Mouse (Mus musculus) adrenal gland, adult 18-20 months (tissue): ENCODE data around the gene March6. TPM values are rescaled to one million over a fixed set of nuclear protein-coding genes. Genes with fewer than 3 reads are reported as not detected.

Experiments
- DNase-seq, 2 experiments: peaks; one replicate each; pipeline ENCODE4 v3.0.0; 2021 to 2022; ENCODE audit warnings: low spot score in 2 of 2
- total RNA-seq, 2 experiments: library from RNA; stranded (reverse); gene quantifications; 1 replicate in 1 of 2; 2 replicates in 1 of 2; pipeline ENCODE4 v1.2.3; 2021

March6 gene
- total RNA-seq, 2 experiments from 2014 or later: 84.7 to 161 TPM

DNA sequence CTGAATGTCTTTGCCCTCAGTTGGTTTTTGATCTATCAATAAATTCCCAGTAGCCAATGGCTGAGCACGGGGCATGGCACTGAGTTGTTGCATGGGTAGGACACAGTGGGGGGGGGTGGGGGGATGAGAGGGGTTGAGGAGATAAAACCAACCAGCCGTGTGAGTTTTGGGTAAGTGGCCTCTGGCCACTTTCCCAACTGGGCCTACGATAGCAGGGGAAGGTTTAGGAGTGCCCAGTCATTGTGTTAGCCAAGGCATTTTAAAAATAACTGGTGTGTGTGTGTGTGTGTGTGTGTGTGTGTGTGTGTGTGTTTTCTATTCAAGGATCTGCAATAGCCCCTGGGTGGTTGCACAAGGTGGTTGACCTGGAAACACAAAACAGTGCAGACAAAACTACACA is 12.4 kb upstream of the March6 start:
- no peak for DNase-seq

DNA sequence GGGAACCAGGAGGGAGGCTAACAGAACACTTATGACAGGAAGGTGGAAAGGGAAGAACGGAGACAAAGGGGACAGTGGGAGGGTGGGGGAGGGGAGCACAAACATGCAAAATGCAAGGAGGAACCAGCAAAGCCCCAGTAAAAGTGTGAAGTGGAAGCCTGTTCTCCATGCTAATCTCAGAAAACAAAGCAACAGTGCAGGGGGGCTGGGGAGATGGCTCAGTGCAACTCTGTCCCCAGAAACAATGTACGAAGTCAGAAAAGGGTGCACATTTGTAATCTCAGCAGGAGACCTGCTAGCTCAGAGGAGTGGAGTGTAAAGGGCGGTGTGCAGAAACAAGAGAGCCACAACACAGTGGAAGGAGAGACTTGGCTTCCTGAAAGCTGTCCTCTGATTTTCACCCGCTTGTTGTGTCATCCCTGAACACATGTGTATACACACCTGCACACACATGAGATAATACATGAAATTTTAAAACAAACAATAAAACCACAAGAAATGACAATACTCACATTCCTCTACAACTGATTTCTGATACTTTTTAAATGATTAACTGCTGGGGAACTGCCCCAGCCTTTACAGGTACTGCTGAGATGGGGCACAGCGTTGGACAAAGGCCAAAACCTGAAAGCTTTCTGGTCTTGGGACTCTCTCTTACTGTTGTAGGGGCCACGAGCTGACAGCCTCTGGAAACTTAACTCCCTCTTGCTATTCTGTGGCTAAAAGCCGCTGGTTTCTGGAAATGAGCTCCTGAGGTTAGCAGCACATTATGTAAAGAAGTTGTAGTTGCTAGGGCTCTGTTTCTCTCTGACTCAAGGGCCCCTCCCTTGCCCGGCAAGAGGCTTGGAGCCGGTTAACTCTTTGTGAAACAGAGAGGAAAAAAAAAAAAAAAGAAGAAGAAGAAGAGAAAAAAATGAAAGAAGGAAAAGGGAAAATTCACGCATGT is 11.4 kb upstream of the March6 start:
- no peak for DNase-seq

DNA sequence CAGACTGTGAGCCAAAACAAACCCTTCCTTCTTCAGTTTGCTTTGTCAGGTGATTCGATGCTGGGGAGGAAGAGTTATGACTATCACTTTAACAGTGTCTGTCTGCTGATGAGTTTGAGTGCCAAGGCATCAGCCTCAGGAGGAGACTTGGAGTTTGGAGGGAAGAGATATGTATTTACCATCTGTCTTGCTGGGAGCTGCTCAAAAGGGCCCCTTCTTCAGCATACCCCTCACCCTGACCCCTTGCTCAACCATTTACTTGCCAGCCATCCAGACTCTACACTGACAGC is 9.6 kb upstream of the March6 start:
- DNase-seq: no peak

DNA sequence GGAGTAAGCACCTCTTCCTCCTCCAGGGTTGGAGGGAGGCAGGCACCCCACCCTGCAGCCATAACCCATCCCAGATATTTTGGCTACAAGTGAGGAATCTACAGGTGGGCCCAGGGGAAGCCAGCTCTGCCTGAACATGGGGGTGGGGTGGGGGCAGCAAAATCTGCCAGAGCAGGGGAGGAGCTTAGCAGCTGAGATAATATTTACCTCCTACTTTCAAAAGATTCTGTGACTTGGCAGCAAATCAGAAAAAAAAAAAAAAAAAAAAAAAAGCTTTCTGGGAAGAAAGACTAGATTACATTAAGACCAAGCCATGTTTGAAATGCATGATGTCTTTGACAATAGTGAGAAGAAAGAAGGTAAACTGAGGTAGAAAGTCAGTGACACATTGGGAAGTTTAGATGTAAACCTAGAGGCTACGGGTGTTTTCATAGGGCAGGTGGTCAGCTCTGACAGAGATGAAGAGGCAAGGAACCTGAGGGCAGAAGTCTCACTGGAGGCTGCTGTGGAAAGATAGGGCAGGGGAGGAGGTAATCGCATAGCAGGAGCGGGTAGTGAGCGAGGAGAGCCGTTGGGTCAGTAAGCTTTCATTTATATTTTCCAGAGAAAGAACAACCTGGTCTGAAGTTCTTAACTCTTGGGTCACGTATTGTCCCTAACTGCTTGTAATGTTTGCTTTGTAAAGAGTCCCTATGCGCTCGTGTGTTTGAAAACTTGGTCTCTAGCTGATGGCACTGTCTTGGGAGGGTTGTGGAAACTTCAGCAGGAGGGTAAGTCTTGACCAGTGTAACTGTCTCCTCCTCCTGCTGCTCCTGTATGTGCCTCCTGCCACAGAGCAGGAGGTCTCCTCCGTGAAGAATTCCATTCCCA is 9.0 kb upstream of the March6 start:
- no peak for DNase-seq

DNA sequence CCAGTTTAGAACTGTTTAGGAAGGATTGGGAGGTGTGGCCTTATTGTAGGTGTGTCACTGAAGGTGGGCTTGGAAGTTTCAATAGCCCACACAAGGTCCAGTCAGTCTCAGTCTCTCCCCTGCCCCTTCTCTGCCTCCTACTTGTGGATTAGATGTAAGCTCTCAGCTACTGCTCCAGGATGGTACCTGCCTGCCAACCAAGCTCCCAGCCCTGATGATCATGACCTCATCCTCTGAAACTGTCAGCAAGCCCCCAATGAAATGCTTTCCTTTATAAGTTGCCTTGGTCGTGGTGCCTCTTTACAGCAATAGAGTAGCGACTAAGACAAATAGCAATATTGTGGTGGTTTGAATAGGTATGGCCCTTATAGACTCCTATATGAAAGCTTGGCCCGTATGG is 7.5 kb upstream of the March6 start:
- no peak for DNase-seq

DNA sequence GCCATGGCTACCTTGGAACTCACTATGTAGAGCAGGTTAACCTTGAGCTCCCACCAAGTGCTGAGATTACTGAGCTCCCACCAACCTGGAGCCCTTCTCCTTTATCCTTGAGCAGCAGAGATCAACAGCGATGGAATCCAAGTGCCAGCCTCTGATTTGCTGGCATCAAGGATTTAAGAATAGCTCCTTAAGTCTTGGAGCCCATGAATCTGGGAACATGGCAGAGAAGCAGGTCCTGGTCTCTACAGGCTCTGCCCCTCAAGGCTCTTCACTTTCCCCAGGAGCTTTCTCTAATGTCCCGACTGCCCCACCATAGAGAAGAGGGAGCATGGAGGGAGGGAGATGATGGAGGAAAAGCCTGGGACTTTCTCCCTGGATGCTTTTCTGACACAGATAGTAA is 6.9 kb upstream of the March6 start:
- DNase-seq: no peak

DNA sequence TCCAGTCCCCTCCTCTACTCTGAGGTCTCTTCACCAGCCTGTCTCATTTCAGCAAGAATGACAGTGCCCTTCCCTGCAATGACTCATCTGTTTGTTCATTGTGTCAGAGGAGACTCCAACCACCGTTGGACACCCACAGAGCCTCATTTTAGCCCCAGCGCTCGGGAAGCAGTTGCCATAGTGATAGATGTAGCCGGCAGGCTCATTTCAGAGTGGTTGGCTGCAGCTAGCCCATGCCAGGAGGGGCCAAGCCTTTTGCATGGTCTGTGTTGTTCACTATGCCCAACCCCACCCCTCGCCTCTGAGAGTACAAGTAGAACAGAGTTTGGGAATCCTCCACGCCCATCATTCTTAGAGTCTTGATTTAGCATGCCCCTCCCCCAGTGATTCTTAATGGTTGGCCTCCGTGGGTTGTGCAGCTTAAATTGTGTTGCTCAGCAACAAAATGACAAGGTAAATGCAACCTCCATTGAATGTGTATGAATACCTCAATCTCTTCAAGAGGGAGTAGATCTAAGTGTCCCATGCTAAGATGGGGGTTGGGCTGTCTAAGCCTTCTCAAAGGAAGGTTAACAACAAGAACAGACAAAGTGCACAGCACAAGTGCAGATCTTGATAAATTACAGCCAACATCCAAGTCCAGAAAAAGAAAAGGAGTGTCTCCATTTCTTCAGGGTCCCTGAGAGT is 5.3 kb upstream of the March6 start:
- DNase-seq: peak; percentile 32 to 35

DNA sequence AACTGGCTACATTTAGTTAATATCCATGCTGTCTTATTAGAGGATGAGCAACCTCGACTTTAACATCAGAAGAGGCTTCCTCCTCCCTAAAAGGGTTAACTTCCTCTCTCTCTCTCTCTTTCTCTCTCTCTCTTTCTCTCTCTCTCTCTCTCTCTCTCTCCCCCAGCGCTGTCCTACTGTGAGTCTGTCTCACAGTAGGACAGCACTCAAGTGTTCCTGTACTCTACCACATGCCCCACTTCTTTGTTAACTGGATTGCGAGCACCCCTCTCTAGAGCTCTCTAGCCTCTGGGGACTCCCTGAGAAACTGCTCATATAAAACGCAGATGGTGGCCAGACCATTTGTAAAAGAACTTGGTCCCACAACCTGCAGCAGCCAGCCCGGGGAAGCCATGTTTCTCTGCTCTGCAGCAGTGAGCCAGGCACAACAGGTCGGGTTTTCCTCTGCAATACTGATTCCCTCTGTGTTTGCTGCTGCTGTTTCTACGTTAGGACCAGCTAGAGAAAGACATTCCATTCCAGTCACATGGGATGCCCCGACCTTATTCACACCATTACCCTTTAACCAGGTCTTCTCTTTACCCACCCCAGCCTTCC is 4.5 kb upstream of the March6 start:
- no peak for DNase-seq

DNA sequence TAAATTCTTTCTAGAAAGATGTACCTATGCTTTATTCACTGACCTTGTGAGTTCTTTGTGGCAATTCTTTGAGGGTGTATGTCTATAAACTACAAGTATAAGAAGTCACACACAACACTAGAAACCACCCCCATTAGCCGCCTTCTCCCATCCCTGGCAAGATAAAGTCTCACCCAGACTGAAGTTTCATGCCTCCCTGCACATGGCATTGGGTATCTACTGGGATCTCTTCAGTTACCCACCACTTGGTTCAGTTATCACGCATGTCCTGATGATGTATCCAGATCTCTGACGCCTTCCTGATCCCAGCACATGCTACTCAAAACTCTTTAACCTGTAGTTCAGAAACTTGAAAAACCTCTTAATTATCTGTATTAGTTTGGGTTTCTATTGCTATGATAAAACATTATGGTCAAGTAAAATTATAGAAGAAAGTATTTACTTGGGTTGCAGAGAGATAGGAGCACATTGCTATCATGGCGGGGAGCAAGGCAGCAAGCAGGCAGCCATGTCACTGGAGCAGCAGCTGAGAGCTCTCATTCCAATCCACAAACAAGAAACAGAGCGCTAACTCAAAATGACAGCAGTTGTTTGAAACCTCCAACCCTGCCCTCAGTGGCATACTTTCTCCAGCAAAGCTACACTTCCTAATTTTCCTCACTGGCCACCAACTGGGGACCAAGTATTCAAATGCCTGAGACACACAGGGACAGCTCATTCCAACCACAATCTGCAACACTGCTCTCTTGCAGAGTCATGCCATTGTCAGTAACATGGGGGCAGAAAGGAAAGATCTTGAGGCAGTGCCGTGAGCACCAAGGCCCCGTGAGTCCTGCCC is 3.8 kb upstream of the March6 start:
- DNase-seq: no peak

DNA sequence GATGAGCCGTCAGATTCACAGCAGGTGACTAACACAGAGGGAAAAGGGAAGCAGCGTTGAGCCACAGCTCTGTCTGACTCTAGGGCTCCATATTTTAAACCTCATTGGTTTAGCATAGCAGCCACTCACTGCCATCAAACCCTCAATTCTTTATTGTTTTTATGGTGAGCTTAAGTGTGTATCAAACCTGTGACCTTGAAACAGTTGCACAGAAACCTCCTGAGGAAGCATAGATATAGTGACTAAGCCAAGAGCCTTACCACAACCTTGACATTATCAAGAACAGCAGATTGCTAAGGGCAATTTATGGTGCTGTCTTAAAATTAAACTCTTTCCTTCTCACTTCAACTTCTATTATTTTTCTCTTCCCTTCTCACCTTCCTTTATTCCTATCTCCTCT is 2.7 kb upstream of the March6 start:
- DNase-seq: no peak

DNA sequence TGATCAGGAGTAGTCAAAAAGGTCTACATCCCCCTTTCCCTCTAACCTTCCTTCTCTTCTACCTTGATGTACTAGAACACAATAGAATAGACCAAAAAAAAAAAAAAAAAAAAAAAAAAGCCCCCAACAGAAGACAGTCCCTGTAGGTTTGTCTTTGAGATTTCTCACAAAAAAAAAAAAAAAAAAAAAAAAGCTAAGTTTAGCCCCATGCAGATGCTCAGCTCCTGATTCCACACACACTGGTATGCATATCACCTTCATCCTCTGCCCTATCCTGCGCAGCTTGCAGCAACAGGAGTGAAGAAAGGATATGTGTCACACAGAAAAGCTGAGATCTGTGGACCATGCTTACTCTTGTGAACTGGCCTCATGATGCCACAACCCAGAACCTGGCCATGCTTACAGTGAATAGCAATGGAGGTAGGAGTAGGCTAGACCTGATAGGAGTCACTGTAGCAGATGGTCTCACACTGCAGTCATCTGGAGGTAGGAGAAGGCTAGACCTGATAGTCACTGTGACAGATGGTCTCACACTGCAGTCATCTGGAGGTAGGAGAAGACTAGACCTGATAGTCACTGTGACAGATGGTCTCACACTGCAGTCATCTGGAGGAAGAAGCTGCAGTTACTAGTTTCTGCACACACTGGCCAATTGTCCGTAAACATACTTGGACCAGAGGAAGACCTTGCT is 1.6 kb upstream of the March6 start:
- no peak for DNase-seq

DNA sequence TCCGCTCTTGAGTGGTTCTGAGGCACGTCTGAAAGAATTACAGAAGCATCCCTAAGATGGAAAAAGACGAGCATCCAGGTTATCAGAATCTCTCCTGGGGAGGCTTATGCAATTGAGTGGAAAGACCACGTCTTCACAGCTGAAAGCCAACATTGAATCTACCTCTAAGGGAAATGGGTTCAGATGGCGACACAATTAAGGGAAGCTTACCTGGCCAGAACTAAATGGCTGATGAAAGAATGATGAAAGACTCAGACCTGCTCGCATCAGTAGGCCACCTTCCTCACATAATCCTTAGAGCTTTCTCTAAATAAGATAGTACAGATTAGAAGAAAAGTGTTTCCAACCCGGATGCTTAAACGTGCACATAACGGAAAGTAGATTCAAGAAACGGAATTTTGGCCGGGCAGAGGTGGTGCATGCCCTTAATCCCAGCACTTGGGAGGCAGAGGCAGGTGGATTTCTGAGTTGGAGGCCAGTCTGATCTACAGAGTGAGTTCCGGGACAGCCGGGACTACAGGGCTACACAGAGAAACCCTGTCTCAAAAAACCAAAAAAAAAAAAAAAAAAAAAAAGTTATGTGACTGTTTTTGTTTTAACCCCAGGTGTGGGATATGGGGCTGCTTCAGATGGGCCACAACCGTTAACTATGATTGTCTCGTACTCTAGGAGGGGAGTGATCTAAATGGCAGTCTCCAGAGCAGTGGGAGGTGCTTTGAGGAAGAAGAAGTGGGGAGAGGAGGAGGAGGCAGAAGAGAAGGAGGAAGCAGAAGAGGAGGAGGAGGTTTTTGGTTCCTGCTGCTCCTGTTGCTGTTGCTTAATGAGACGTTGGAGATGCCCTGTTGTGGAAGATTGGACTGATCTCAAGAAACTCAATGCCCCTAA is 835 bp upstream of the March6 start:
- no peak for DNase-seq

DNA sequence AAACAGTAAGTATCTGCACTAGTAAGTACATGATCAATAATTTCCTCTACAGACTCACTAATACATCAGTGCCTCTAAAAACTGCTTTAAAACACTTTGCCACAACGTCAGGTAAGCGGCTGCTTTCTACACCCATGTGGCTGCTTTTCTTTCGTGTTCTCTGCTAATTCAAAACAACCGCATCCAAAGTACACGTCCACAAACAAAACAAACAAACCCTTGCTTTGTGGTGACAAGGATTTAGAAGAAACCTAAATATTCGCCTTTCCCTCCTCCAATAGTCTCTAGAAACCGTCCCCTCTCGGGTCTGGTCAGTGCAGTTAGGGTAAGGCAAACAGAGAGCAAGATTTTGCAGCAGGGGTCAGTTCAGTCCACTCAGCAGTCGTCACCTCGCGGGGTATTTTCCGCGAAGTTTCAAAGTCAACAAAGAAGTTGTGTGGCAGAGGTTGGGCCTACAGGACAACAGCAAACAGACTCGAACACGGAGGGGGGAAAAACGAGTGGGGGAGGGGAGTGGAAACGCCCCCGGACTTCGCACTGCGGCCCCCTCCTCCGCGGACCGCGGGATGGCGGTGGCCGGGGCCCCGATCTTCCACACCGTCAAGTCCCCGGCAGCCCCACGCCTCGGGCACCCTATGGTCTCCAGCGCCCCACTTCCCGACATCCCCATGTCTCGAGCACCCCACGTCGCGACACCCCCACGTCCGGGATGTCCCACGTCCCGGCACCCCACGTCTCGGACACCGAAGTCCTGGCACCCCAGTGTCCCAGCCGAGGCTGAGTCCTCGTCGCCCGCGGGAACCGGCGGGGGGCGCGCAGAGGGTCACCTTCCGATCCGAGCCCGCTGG is 818 bp downstream of the March6 start:
- DNase-seq: peak; percentile 38 to 51

DNA sequence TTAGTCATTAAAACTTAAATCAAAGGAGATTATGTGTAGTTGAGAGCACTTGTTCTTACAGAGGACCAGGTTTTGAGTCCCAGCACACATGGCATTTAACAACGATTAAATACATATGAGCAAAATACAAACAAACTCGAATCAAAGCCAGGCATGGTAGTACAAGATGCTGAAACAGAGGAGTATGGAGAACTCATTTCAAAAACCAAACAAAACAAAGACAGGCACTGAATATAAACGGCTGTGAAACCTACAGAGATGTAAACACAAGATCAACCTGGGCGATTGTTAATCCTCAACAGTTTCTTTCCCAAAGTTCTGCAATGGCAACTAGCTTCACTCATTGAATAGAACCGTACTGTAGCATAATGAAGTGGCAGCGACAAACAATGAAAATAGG is 1.8 kb downstream of the March6 start:
- no peak for DNase-seq

DNA sequence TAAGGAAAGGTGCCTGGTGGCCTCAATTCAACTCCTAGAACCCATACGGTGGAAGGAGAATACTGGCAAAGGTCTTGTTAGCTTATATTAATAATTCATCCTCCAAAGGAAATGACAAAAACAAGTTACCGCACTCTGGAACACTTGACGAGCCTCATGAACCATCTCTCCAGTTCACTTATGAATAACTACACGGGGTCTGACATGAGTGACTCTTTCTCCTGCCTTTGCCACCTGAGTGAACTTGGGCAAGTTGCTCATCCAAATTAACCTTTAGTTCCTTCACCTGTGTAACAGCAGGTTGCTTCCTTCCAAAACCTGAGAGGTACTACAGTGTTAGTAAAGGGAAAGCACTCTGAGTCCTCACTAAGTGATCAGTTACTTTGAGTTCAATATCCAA is 2.4 kb downstream of the March6 start:
- DNase-seq: no peak

DNA sequence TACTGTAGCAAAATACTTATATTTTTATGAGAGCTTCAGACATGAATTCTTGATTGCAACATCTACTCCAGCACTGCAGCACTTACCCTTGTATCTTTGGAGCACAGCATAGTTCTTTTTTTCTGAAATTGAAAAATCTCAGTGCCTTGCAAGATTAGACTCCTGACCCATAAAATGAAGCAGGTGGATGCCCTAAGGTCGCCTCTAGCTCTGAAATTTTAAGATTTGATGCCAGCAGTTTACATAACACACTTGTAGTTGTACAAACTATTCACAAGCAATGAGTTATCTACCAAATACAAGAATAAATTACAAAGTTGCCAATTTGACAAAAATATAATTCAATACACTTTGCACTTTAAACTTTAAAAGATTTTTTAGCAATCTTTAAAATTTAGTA is 4.4 kb downstream of the March6 start:
- no peak for DNase-seq

DNA sequence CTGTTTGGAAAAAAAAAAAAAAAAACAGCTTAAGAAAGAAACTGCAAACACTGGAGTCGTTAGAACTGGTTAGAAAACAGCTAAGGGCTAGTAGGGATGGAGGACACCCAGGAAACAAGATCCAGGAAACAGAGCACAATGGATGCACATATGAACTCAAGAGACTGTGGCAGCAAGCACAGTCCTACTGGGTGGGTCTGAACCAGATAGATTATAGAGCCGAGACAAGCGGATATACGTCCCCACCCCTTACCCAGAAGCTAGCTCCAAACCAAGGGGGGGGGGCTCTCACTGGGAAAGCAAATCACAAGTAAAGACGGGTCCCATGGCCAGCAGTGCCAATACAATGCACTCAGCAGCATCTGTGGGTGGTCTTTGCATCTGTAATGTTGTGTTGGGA is 11.9 kb downstream of the March6 start:
- DNase-seq: no peak

DNA sequence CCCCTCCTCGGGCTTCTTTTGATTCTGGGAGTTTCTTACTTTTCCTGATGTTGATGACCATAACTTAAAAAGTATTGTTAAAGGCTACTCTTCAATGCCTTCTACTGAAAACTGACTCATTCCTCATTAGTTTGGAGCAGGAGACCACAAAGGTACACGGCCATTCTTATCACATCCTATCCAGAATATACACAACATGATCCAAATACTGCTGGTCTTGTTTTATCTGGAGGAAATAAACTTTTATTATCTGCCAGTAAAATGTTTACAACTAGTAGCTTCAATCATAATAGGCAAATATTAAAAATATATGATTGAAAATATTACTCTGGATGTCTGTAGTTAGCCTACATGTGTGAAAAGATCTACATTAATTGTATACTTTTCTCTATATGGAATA is 12.5 kb downstream of the March6 start:
- DNase-seq: no peak
